Mouse (Mus musculus): ENCODE data around the gene Car12. TPM values are rescaled to one million over a fixed set of nuclear protein-coding genes. Genes with fewer than 3 reads are reported as not detected.
"Not testable (repeated sequence)": the region's sequence is repeated elsewhere in the genome, so short reads cannot be mapped to it uniquely, and the experiment has no call there.

The Car12 gene
- polyA plus RNA-seq, 1 experiment from 2014 or later = 0.63 TPM

GRCm38 (mm10) chr9:66784552-66784951 is 71.1 kb downstream of the Car12 start:
- no CpG with 5 or more reads among the region's 3 CpGs for WGBS
- not testable (repeated sequence) for H3K9ac ChIP-seq (replicated peaks; ENCODE audit: low read depth, low read length); H3K27ac ChIP-seq (ENCODE audit: low read depth, low read length); H3K4me2 ChIP-seq (ENCODE audit: low read depth, low read length); H3K36me3 ChIP-seq (ENCODE audit: control insufficient read depth, insufficient read depth, low read length); ATAC-seq (ENCODE audit: low read depth); H3K4me3 ChIP-seq (ENCODE audit: low read depth, low read length); H3K4me1 ChIP-seq (ENCODE audit: control insufficient read depth, insufficient read depth, low read length); H3K9me3 ChIP-seq (ENCODE audit: control insufficient read depth, low read length); H3K27me3 ChIP-seq (ENCODE audit: control insufficient read depth, insufficient read depth, low read length)

GRCm38 (mm10) chr9:66787821-66788220 is 74.3 kb downstream of the Car12 start:
- 0 out of 2 replicates have a peak, but pooled peaks cover 4% of the 10 kb centered on the region for H3K36me3 ChIP-seq (ENCODE audit: control insufficient read depth, insufficient read depth, low read length)
- WGBS = 9% methylated on average over 2 of the region's 2 CpGs
- no peak overlapping the region for H3K27ac ChIP-seq (ENCODE audit: low read depth, low read length)
- H3K4me3 ChIP-seq (ENCODE audit: low read depth, low read length) = no peak overlapping the region
- no peak overlapping the region for H3K9ac ChIP-seq (replicated peaks; ENCODE audit: low read depth, low read length)
- H3K9me3 ChIP-seq (ENCODE audit: control insufficient read depth, low read length) = no peaks in the 10 kb centered on the region
- H3K27me3 ChIP-seq (ENCODE audit: control insufficient read depth, insufficient read depth, low read length) = no peaks in the 10 kb centered on the region
- ATAC-seq (ENCODE audit: low read depth) = no peak
- H3K4me2 ChIP-seq (ENCODE audit: low read depth, low read length) = no peak overlapping the region
- H3K4me1 ChIP-seq (ENCODE audit: control insufficient read depth, insufficient read depth, low read length) = no peaks in the 10 kb centered on the region

GRCm38 (mm10) chr9:66794629-66795463 is 81.4 kb downstream of the Car12 start:
- Histone ChIP-seq H3K4me1 (ENCODE audit: control insufficient read depth, insufficient read depth, low read length) (peaks cover 4% of the 10 kb centered on the region; the same call in 1 of the 2 replicates), H3K36me3 (ENCODE audit: control insufficient read depth, insufficient read depth, low read length) (0 out of 2 replicates have a peak, but pooled peaks cover 4% of the 10 kb centered on the region), H3K9me3 (ENCODE audit: control insufficient read depth, low read length) (no peaks in the 10 kb centered on the region), H3K27ac (ENCODE audit: low read depth, low read length) (peak overlapping the region; percentile 91), H3K9ac (replicated peaks; ENCODE audit: low read depth, low read length) (peak overlapping the region; percentile 88), H3K4me2 (ENCODE audit: low read depth, low read length) (peak overlapping the region; percentile 83), H3K4me3 (ENCODE audit: low read depth, low read length) (peak overlapping the region; percentile 71), H3K27me3 (ENCODE audit: control insufficient read depth, insufficient read depth, low read length) (no peaks in the 10 kb centered on the region)
- WGBS = 3% methylated on average over 38 of the region's 43 CpGs
- peak; percentile 68 for ATAC-seq (ENCODE audit: low read depth)

- ATAC-seq (ENCODE audit: low read depth) = peak; percentile 99
- peak within 1 kb of the TSS; percentile 91 for H3K27ac ChIP-seq (ENCODE audit: low read depth, low read length)
- peak within 1 kb of the TSS; percentile 88 for H3K9ac ChIP-seq (replicated peaks; ENCODE audit: low read depth, low read length)
- H3K4me1 ChIP-seq (ENCODE audit: control insufficient read depth, insufficient read depth, low read length) = peaks cover 4% of the 10 kb centered on the region; the same call in 1 of the 2 replicates
- peak within 1 kb of the TSS; percentile 83 for H3K4me2 ChIP-seq (ENCODE audit: low read depth, low read length)
- peak within 1 kb of the TSS; percentile 71 for H3K4me3 ChIP-seq (ENCODE audit: low read depth, low read length)
- 0% methylated on average over 42 of the region's 42 CpGs for WGBS
- no peaks in the 10 kb centered on the region for H3K9me3 ChIP-seq (ENCODE audit: control insufficient read depth, low read length)
- H3K27me3 ChIP-seq (ENCODE audit: control insufficient read depth, insufficient read depth, low read length) = no peaks in the 10 kb centered on the region
- no peaks in the 10 kb centered on the region for H3K36me3 ChIP-seq (ENCODE audit: control insufficient read depth, insufficient read depth, low read length)
These were observed 82.2 kb downstream of the Car12 start, which contains the start of gene Aph1b for GRCm38 (mm10) chr9:66795464-66796324. Gene Aph1b, minus strand, starts transcription at chr9:66795490.

GRCm38 (mm10) chr9:66796739-66797138 is 83.3 kb downstream of the Car12 start, which contains the start of gene Gm10647:
Gene Gm10647, plus strand, starts transcription at chr9:66797039.
- H3K9me3 ChIP-seq (ENCODE audit: control insufficient read depth, low read length) = no peaks in the 10 kb centered on the region
- peak within 1 kb of the TSS; percentile 71 for H3K4me3 ChIP-seq (ENCODE audit: low read depth, low read length)
- H3K36me3 ChIP-seq (ENCODE audit: control insufficient read depth, insufficient read depth, low read length) = no peaks in the 10 kb centered on the region
- H3K27me3 ChIP-seq (ENCODE audit: control insufficient read depth, insufficient read depth, low read length) = no peaks in the 10 kb centered on the region
- peak within 1 kb of the TSS; percentile 83 for H3K4me2 ChIP-seq (ENCODE audit: low read depth, low read length)
- WGBS = 80% methylated on average over 5 of the region's 5 CpGs
- peak within 1 kb of the TSS; percentile 88 for H3K9ac ChIP-seq (replicated peaks; ENCODE audit: low read depth, low read length)
- no peak for ATAC-seq (ENCODE audit: low read depth)
- H3K4me1 ChIP-seq (ENCODE audit: control insufficient read depth, insufficient read depth, low read length) = peaks cover 4% of the 10 kb centered on the region; the same call in 1 of the 2 replicates
- H3K27ac ChIP-seq (ENCODE audit: low read depth, low read length) = peak within 1 kb of the TSS; percentile 91

- Histone ChIP-seq H3K4me3 (ENCODE audit: low read depth, low read length) (no peak overlapping the region), H3K9ac (replicated peaks; ENCODE audit: low read depth, low read length) (no peak overlapping the region), H3K36me3 (ENCODE audit: control insufficient read depth, insufficient read depth, low read length) (no peaks in the 10 kb centered on the region), H3K27ac (ENCODE audit: low read depth, low read length) (no peak overlapping the region), H3K27me3 (ENCODE audit: control insufficient read depth, insufficient read depth, low read length) (no peaks in the 10 kb centered on the region), H3K4me1 (ENCODE audit: control insufficient read depth, insufficient read depth, low read length) (no peaks in the 10 kb centered on the region), H3K9me3 (ENCODE audit: control insufficient read depth, low read length) (no peaks in the 10 kb centered on the region), H3K4me2 (ENCODE audit: low read depth, low read length) (no peak overlapping the region)
- no peak for ATAC-seq (ENCODE audit: low read depth)
- WGBS = 54% methylated on average over 12 of the region's 12 CpGs
These were observed 88.5 kb downstream of the Car12 start for GRCm38 (mm10) chr9:66801947-66802346.

- H3K27me3 ChIP-seq (ENCODE audit: control insufficient read depth, insufficient read depth, low read length); H3K36me3 ChIP-seq (ENCODE audit: control insufficient read depth, insufficient read depth, low read length); H3K9me3 ChIP-seq (ENCODE audit: control insufficient read depth, low read length); H3K4me1 ChIP-seq (ENCODE audit: control insufficient read depth, insufficient read depth, low read length); H3K9ac ChIP-seq (replicated peaks; ENCODE audit: low read depth, low read length); H3K27ac ChIP-seq (ENCODE audit: low read depth, low read length); ATAC-seq (ENCODE audit: low read depth): not testable (repeated sequence)
- H3K4me2 ChIP-seq (ENCODE audit: low read depth, low read length) = peak overlapping the region; percentile 46
- WGBS = under 1% methylated on average over 28 of the region's 37 CpGs
- H3K4me3 ChIP-seq (ENCODE audit: low read depth, low read length) = peak overlapping the region; percentile 26
These were observed 92.5 kb downstream of the Car12 start for GRCm38 (mm10) chr9:66805951-66806350.

GRCm38 (mm10) chr9:66813392-66813791 is 99.9 kb downstream of the Car12 start:
- Histone ChIP-seq H3K4me1 (ENCODE audit: control insufficient read depth, insufficient read depth, low read length) (no peaks in the 10 kb centered on the region), H3K9ac (replicated peaks; ENCODE audit: low read depth, low read length) (no peak overlapping the region)
- WGBS = 13% methylated on average over 2 of the region's 2 CpGs

More at GRCm38 (mm10) chr9:66813392-66813791, 99.9 kb downstream of the Car12 start:
- H3K27me3 ChIP-seq (ENCODE audit: control insufficient read depth, insufficient read depth, low read length) = no peaks in the 10 kb centered on the region
- H3K27ac ChIP-seq (ENCODE audit: low read depth, low read length) = no peak overlapping the region
- no peak for ATAC-seq (ENCODE audit: low read depth)
- H3K4me3 ChIP-seq (ENCODE audit: low read depth, low read length) = no peak overlapping the region
- H3K36me3 ChIP-seq (ENCODE audit: control insufficient read depth, insufficient read depth, low read length) = no peaks in the 10 kb centered on the region
- H3K9me3 ChIP-seq (ENCODE audit: control insufficient read depth, low read length) = no peaks in the 10 kb centered on the region
- no peak overlapping the region for H3K4me2 ChIP-seq (ENCODE audit: low read depth, low read length)
